Mouse (Mus musculus) forelimb bud, embryonic 11.5 days (tissue): ENCODE data around the gene Tmem214.

ENCODE experiments used
- DNase-seq: peaks from one replicate; pipeline ENCODE4 v3.0.0-alpha.2; 2012; ENCODE audit warnings: low read depth, low spot score

The Tmem214 gene

DNA sequence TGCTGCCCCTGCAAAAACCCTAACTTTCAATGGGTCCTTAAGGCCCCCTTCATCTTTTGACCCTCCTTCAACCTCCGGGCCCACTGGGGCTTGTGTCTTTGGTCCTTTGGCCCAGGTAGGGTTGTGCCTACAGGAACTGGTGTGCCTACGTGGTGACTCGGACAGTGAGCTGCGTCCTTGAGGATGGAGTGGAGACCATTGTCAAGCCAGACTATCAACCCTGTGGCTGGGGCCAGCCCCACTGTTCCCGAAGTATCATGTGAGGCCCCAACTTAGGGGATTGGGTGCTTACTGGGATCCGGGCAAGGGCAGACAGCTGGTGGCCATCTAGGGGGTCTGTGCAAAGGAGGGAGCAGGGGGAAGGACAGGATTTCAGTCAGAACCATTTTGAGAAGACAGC lies 47.0 kb downstream of the Tmem214 start:
- no peak for DNase-seq

DNA sequence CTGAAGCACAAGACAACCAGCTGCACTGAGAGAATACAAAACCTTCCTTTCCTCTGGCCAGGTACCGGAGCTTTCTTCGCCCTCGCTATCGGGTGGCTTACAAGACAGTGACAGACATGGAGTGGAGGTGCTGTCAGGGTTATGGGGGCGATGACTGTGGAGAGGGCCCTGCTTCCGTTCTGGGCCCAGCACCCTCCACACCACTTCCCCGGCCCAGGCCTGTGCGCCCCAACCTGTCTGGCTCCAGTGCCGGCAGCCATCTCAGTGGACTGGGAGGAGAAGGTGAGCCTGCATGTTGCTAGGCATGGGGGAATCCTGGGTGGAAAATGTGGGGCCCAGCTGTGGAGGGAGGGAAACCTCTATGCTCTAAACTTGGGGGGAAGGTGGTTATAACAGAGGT lies 47.6 kb downstream of the Tmem214 start:
- DNase-seq: no peak

- DNase-seq: peak; percentile 90
Measured at GRCm38 (mm10) chr5:30915974-30916433, 48.2 kb downstream of the Tmem214 start.

- no peak for DNase-seq
Measured at GRCm38 (mm10) chr5:30916841-30917240, 49.0 kb downstream of the Tmem214 start.

DNA sequence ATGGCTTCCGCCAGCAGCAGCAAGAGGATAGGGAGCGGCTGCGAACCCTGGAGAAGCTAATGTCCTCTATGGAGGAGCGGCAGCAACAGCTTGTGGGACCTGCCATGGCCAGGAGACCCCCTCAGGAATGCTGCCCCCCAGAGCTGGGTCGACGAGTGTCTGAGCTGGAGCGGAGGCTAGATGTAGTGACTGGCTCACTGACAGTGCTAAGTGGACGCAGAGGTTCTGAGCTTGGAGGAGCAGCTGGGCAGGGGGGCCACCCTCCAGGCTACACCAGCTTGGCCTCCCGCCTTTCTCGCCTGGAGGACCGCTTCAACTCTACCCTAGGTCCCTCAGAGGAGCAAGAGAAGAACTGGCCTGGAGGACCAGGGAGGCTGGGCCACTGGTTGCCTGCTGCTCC lies 49.5 kb downstream of the Tmem214 start:
- no peak for DNase-seq

DNA sequence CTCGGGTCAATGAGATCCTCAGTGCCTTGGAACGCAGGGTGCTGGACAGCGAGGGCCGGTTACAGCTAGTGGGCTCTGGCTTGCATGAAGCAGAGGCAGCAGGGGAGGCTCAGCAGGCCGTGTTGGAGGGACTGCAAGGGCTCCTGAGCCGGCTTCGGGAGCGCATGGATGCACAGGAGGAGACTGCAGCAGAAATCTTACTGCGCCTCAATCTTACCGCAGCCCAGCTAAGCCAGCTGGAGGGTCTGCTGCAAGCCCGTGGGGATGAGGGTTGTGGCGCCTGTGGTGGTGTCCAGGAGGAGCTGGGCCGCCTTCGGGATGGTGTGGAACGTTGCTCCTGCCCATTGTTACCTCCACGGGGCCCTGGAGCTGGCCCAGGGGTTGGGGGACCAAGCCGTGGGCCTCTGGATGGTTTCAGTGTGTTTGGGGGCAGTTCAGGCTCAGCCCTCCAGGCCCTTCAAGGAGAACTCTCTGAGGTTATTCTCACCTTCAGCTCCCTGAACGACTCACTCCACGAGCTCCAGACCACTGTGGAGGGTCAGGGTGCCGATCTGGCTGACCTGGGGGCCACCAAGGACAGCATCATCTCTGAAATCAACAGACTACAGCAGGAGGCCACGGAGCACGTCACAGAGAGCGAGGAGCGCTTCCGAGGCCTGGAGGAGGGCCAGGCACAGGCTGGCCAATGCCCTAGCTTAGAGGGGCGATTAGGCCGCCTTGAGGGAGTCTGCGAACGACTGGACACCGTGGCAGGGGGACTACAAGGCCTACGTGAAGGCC lies 50.3 kb downstream of the Tmem214 start:
- no peak for DNase-seq

DNA sequence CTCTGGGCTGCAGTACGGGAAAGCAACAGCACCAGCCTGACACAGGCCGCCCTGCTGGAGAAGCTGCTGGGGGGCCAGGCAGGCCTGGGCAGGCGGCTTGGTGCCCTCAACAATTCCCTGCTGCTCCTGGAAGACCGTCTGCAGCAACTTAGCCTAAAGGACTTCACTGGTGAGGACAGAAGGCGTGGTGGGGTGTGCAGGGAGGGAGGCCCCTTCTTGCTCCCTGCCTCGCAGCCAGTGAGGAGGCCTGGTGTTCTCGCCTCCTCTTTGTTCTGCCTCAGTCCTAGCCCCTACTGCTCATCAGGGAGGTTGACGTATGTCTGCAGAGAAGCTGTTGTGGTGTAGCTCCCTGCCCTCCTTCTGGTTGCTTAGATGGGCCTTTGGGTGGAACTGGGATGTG lies 50.9 kb downstream of the Tmem214 start:
- DNase-seq: no peak

DNA sequence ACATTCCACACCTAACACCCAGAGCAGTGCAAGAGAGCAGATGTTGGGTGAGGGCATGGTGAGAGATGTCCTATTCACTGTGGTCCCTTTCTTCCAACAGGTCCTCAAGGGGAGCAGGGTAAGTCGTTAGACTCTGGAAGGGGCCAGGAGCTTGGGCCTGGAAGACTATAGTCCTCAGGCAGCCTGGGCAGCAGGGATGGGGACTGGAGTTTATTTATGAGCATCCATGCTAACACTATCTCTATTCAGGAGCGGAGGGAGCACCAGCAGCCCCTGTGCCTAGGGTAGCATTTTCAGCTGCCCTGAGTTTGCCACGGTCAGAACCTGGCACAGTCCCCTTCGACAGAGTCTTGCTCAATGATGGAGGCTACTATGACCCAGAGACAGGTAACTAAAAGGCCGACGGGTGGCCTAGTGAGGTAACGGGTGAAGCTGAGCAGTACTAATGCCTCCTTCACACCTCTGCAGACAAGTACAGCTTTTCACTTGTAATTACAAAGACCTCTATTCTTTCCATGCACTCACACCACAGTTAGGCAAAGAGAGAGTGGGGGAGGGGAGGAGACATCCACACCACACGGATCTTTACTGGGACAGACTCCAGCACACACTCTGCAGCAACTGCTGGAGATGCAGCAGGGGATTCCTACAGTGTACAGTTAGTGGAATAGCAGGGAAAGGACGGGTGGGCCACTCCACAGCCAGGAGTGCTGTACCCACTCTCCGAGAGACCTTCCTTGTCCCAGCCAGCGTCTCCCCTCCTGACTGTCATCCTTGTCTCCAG lies 52.2 kb downstream of the Tmem214 start:
- DNase-seq: no peak

DNA sequence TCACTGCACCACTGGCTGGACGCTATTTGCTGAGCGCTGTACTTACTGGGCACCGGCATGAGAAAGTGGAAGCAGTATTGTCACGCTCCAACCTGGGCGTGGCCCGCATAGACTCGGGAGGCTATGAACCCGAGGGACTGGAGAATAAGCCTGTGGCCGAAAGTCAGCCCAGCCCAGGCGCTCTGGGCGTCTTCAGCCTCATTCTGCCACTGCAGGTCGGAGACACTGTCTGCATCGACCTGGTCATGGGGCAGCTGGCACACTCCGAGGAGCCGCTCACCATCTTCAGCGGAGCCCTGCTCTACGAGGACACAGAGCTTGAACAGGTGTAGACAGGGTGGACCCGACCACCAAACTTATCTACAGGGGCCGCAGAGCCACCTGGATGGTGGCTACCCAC lies 52.8 kb downstream of the Tmem214 start:
- DNase-seq: no peak

GRCm38 (mm10) chr5:30921256-30922033 lies 53.6 kb downstream of the Tmem214 start, which contains the start of gene Khk:
Khk (plus strand) TSS chr5:30921431.
- DNase-seq: peak; percentile 92

DNA sequence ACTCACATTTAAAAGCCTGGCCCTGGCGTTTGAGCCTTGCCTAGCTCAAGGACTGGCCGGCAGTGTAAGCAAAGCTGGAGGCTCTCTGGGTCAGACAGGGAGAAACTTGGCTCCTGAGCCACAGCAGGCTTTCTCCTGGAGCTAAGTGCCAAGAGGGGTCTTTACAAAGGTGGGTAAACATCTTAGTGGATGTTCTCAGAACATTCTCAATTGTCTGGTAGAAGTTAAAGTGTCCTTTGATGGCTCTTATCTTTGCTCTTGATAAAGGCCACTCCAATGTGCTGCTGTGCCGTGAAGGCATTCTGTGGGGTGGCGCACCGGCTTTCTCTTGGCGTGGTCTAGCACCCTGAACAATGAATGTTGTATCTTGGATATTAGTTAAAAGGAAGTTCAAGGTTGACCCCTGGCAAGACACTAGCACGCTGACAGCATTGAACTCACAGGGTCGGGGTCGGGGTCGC lies 54.8 kb downstream of the Tmem214 start:
- DNase-seq: no peak

DNA sequence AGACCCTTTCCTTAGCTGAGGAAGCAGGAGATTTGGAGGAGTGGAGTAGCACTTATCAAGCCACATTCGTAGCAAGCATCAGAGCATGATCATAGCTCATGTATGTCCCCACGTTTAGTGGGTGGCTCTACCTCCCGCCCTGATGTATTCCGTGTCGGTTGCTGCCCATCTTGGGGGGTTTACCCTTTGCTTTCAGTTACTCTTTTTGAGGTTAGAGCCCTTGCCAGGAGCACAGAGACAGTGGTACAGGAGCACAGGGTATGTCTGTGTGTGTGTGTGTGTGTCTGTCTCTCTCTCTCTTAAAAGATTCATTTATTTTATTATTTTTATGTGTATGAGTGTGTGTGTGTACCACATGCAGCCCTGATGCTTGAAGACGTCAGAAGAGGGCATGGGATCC lies 55.3 kb downstream of the Tmem214 start:
- no peak for DNase-seq

DNA sequence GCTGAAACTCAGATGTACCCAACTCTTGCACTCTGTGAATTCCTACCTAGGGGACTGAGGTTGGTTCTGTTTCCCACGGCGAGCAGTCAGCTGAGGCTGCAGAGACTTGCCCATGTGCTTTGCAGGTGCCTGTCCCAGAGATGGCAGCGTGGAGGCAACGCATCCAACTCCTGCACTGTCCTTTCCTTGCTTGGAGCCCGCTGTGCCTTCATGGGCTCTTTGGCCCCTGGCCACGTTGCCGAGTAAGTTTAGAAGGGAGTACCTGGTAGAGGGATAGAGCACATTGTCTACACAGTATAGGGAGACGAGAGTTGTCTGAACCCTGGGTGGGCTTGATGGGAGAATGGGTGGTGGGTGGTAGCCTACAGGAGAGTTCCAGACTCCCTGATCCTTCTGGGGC lies 56.8 kb downstream of the Tmem214 start:
- no peak for DNase-seq

GRCm38 (mm10) chr5:30925217-30925616 lies 57.4 kb downstream of the Tmem214 start:
- DNase-seq: no peak

GRCm38 (mm10) chr5:30926073-30926472 lies 58.3 kb downstream of the Tmem214 start:
- DNase-seq: no peak

GRCm38 (mm10) chr5:30927945-30928529 lies 60.2 kb downstream of the Tmem214 start:
- no peak for DNase-seq
